Mouse (Mus musculus) liver, embryonic 13.5 days (tissue): ENCODE results near the gene Ndufs8. TPM values are rescaled to one million over a fixed set of nuclear protein-coding genes. Genes with fewer than 3 reads are reported as not detected.

Source experiments
- ATAC-seq: fragments of 200-750 bp; cut with Nextera tagmentation; 2 replicates; pipeline ENCODE4 v1.8.0; 2017; ENCODE audit warnings: low read depth, mild to moderate bottlenecking, moderate number of reproducible peaks, moderate library complexity
- DNase-seq: peaks from one replicate; pipeline ENCODE4 v3.0.0; 2022
- H3K27ac ChIP-seq: fragments of 300-500 bp; sonication (generic); 2 replicates; pipeline ENCODE4 v1.5.1; 2015; ENCODE audit warnings: moderate library complexity, mild to moderate bottlenecking, inconsistent platforms
- H3K27me3 ChIP-seq: fragments of 300-500 bp; sonication (generic); 2 replicates; pipeline ENCODE4 v1.6.1; 2015; ENCODE audit warnings: mild to moderate bottlenecking, inconsistent platforms
- H3K36me3 ChIP-seq: fragments of 300-500 bp; sonication (generic); 2 replicates; pipeline ENCODE4 v1.6.1; 2015; ENCODE audit warnings: mild to moderate bottlenecking, inconsistent platforms
- H3K4me1 ChIP-seq: fragments of 300-500 bp; sonication (generic); replicated peaks from 2 replicates; pipeline ENCODE4 v1.6.1; 2015; ENCODE audit warnings: inconsistent platforms
- H3K4me2 ChIP-seq: fragments of 300-500 bp; sonication (generic); 2 replicates; pipeline ENCODE4 v1.6.1; 2015; ENCODE audit warnings: inconsistent platforms, mild to moderate bottlenecking, moderate library complexity
- H3K4me3 ChIP-seq: fragments of 300-500 bp; sonication (generic); replicated peaks from 2 replicates; pipeline ENCODE4 v1.5.1; 2015; ENCODE audit warnings: mild to moderate bottlenecking, inconsistent platforms
- H3K9ac ChIP-seq: fragments of 300-500 bp; sonication (generic); 2 replicates; pipeline ENCODE4 v1.6.1; 2015; ENCODE audit warnings: mild to moderate bottlenecking, inconsistent platforms
- H3K9me3 ChIP-seq: fragments of 300-500 bp; sonication (generic); replicated peaks from 2 replicates; pipeline ENCODE4 v1.6.1; 2016; ENCODE audit warnings: inconsistent platforms
- WGBS: fragments of 180-500 bp; shearing (Covaris S2); methylation state at CpG from one replicate; pipeline ENCODE4 v1.1.7; 2015; ENCODE audit not compliant: insufficient replicate concordance; 5-methylcytosine and 5-hydroxymethylcytosine counted together
- polyA plus RNA-seq: library from polyadenylated mRNA; unstranded; fragments of >200 nt; fragmentation: Nextera tagmentation; extraction: Ambion mirVana; gene quantifications from 2 replicates; pipeline ENCODE4 v1.2.1, GENCODE M21; 2015

Ndufs8 gene
- polyA plus RNA-seq, 1 experiment from 2014 or later = 217 TPM

GRCm38 (mm10) chr19:3948546-3948945, 36.0 kb upstream of the Ndufs8 start:
- ATAC-seq (no peak), DNase-seq (no peak)
- peaks cover 25% of the 10 kb centered on the region for H3K4me1 ChIP-seq
- H3K4me2 ChIP-seq = no peak overlapping the region
- H3K4me3 ChIP-seq = no peak overlapping the region
- H3K27me3 ChIP-seq = no peaks in the 10 kb centered on the region
- WGBS = 77% methylated on average over 14 of the region's 14 CpGs
- H3K9me3 ChIP-seq = no peaks in the 10 kb centered on the region
- H3K36me3 ChIP-seq = no peaks in the 10 kb centered on the region
- no peak overlapping the region for H3K9ac ChIP-seq
- H3K27ac ChIP-seq = no peak overlapping the region

- no peaks in the 10 kb centered on the region for H3K9me3 ChIP-seq
- H3K27me3 ChIP-seq = no peaks in the 10 kb centered on the region
- H3K27ac ChIP-seq = no peak overlapping the region
- H3K9ac ChIP-seq = no peak overlapping the region
- peaks cover 32% of the 10 kb centered on the region for H3K4me1 ChIP-seq
- DNase-seq = no peak
- H3K36me3 ChIP-seq = no peaks in the 10 kb centered on the region
- no peak for ATAC-seq
- no peak overlapping the region for H3K4me2 ChIP-seq
- H3K4me3 ChIP-seq = no peak overlapping the region
- WGBS = 55% methylated on average over 3 of the region's 3 CpGs
These were observed 35.2 kb upstream of the Ndufs8 start for GRCm38 (mm10) chr19:3947813-3948212.

- H3K9ac ChIP-seq = no peak overlapping the region
- no peak for ATAC-seq
- WGBS = 20% methylated on average over 2 of the region's 2 CpGs
These were observed 34.1 kb upstream of the Ndufs8 start for GRCm38 (mm10) chr19:3946715-3947114.

GRCm38 (mm10) chr19:3945872-3946564, 33.4 kb upstream of the Ndufs8 start:
- Histone ChIP-seq H3K4me1 (peaks cover 37% of the 10 kb centered on the region), H3K9me3 (no peaks in the 10 kb centered on the region), H3K4me2 (no peak overlapping the region), H3K9ac (no peak overlapping the region), H3K36me3 (no peaks in the 10 kb centered on the region), H3K27ac (no peak overlapping the region), H3K4me3 (no peak overlapping the region), H3K27me3 (no peaks in the 10 kb centered on the region)
- ATAC-seq = no peak
- WGBS = 24% methylated on average over 10 of the region's 10 CpGs
- no peak for DNase-seq

More at GRCm38 (mm10) chr19:3946715-3947114, 34.1 kb upstream of the Ndufs8 start:
- no peak overlapping the region for H3K4me2 ChIP-seq
- no peak overlapping the region for H3K4me3 ChIP-seq
- H3K36me3 ChIP-seq = no peaks in the 10 kb centered on the region
- H3K27me3 ChIP-seq = no peaks in the 10 kb centered on the region
- peaks cover 37% of the 10 kb centered on the region for H3K4me1 ChIP-seq
- H3K9me3 ChIP-seq = no peaks in the 10 kb centered on the region
- no peak overlapping the region for H3K27ac ChIP-seq
- DNase-seq = peak; percentile 47

- peak; percentile 87 for ATAC-seq
- Histone ChIP-seq H3K4me1 (peaks cover 31% of the 10 kb centered on the region), H3K4me2 (peak overlapping the region; percentile 67), H3K36me3 (no peaks in the 10 kb centered on the region), H3K9ac (peak overlapping the region; percentile 30; the same call in 1 of the 2 replicates), H3K27ac (no peak overlapping the region), H3K9me3 (no peaks in the 10 kb centered on the region), H3K4me3 (peak overlapping the region; percentile 40), H3K27me3 (no peaks in the 10 kb centered on the region)
- DNase-seq = peak; percentile 80
- 13% methylated on average over 27 of the region's 27 CpGs for WGBS
These were observed 30.6 kb upstream of the Ndufs8 start for GRCm38 (mm10) chr19:3942986-3943735.

- no peak overlapping the region for H3K4me3 ChIP-seq
- no peak for ATAC-seq
- no peaks in the 10 kb centered on the region for H3K9me3 ChIP-seq
- H3K9ac ChIP-seq = no peak overlapping the region
- no peak overlapping the region for H3K27ac ChIP-seq
- DNase-seq = no peak
- no peaks in the 10 kb centered on the region for H3K36me3 ChIP-seq
- peaks cover 31% of the 10 kb centered on the region for H3K4me1 ChIP-seq
- H3K27me3 ChIP-seq = no peaks in the 10 kb centered on the region
- 65% methylated on average over 7 of the region's 7 CpGs for WGBS
- H3K4me2 ChIP-seq = peak overlapping the region; percentile 67; the same call in 1 of the 2 replicates
These were observed 29.7 kb upstream of the Ndufs8 start for GRCm38 (mm10) chr19:3942315-3942714.

- Histone ChIP-seq H3K27me3 (peaks cover 21% of the 10 kb centered on the region), H3K27ac (peak overlapping the region; percentile 47; the same call in 1 of the 2 replicates)
- peak; percentile 36 for DNase-seq
These were observed 23.6 kb upstream of the Ndufs8 start for GRCm38 (mm10) chr19:3935896-3936850.

GRCm38 (mm10) chr19:3935032-3935895, 22.7 kb upstream of the Ndufs8 start, which contains the start of gene Unc93b1:
Unc93b1 (plus strand) TSS chr19:3935186.
- 4% methylated on average over 42 of the region's 42 CpGs for WGBS

More at GRCm38 (mm10) chr19:3935896-3936850, 23.6 kb upstream of the Ndufs8 start:
- peak; percentile 35 for ATAC-seq
- Histone ChIP-seq H3K9ac (peak overlapping the region; percentile 62), H3K9me3 (no peaks in the 10 kb centered on the region), H3K4me3 (peak overlapping the region; percentile 59), H3K36me3 (no peaks in the 10 kb centered on the region), H3K4me1 (peaks cover 21% of the 10 kb centered on the region), H3K4me2 (peak overlapping the region; percentile 76)
- WGBS = 6% methylated on average over 22 of the region's 22 CpGs

GRCm38 (mm10) chr19:3931716-3932115, 19.1 kb upstream of the Ndufs8 start:
- WGBS = 69% methylated on average over 9 of the region's 9 CpGs
- ATAC-seq = no peak
- H3K4me2 ChIP-seq = no peak overlapping the region
- H3K27ac ChIP-seq = no peak overlapping the region
- peaks cover 15% of the 10 kb centered on the region for H3K27me3 ChIP-seq
- no peaks in the 10 kb centered on the region for H3K36me3 ChIP-seq
- no peaks in the 10 kb centered on the region for H3K9me3 ChIP-seq
- no peak overlapping the region for H3K9ac ChIP-seq
- no peak overlapping the region for H3K4me3 ChIP-seq
- peaks cover 34% of the 10 kb centered on the region for H3K4me1 ChIP-seq
- no peak for DNase-seq

More at GRCm38 (mm10) chr19:3935032-3935895, 22.7 kb upstream of the Ndufs8 start, which contains the start of gene Unc93b1:
- DNase-seq (peak; percentile 41), ATAC-seq (peak; percentile 83)
- H3K4me3 ChIP-seq = peak within 1 kb of the TSS; percentile 59
- peaks cover 21% of the 10 kb centered on the region for H3K27me3 ChIP-seq
- no peaks in the 10 kb centered on the region for H3K36me3 ChIP-seq
- peak within 1 kb of the TSS; percentile 76 for H3K4me2 ChIP-seq
- H3K9me3 ChIP-seq = no peaks in the 10 kb centered on the region
- peak within 1 kb of the TSS; percentile 62 for H3K9ac ChIP-seq
- H3K4me1 ChIP-seq = peaks cover 27% of the 10 kb centered on the region
- H3K27ac ChIP-seq = peak within 1 kb of the TSS; percentile 47
